Mouse (Mus musculus) embryonic fibroblast, embryonic 13.5 days (primary cell): ENCODE measurements around the gene Cep85l.

Experiments
- CTCF ChIP-seq: IDR thresholded peaks from 2 replicates; pipeline ENCODE4 v1.5.1; 2011; ENCODE audit warnings: mild to moderate bottlenecking, control low read depth, low read length, moderate library complexity, borderline replicate concordance; ENCODE audit not compliant: insufficient read depth
- POLR2A ChIP-seq: IDR thresholded peaks from 2 replicates; pipeline ENCODE4 v1.6.1; 2011; ENCODE audit warnings: low read depth, mild to moderate bottlenecking, control low read depth, low read length, moderate library complexity

DNA sequence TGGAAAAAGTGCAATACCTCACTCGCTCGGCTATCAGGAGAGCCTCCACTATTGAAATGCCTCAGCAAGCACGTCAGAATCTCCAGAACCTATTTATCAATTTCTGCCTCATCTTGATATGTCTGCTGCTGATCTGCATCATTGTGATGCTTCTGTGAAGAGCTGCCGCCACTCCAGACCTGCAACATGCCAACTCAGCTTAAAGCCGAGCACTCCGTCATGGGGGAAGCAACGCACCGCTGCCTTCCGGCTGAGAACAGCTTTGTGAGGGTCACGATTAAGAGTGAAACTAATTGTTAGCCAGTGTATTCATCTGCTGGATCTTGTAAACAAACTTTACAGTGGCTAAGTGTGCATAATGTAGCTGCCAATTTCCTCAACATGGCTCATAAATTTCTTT, 35.9 kb downstream of the Cep85l start:
- TF ChIP-seq CTCF, result no peak
- TF ChIP-seq POLR2A, result no peak
